Mouse (Mus musculus): ENCODE results near the gene Kcnj10.

DNA sequence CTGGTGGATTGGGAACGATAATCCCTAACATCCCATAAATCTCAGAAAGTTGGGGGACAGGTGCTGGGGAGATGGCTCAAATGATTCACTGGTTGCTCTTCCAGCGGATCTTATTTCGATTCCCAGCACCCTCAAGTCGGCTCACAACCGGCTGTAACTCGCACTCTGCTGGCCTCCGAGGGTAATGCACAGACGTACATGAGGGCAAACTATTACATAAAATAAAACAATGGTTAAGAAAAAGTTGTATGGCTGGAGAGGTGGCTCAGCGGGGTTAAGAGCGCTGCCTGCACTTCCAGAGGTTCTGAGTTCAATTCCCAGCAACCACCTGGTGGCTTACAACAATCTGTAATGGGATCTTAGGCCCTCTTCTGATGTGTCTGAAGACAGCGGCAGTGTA lies 14.3 kb upstream of the Kcnj10 start:
- TF ChIP-seq CTCF (IDR thresholded peaks at IDR 0.05; ENCODE audit: low read depth, low read length) (no peak; the same call in 1 of the 2 replicates), POLR2A (IDR thresholded peaks at IDR 0.05; ENCODE audit: extremely low read depth, insufficient read depth, low read length) (no peak)
